Mouse (Mus musculus): Measurements from ENCODE around the gene Gm8300. TPM values are rescaled to one million over a fixed set of nuclear protein-coding genes. Genes with fewer than 3 reads are reported as not detected.
"Not testable (repeated sequence)": the region's sequence is repeated elsewhere in the genome, so short reads cannot be mapped to it uniquely, and the experiment has no call there.

The Gm8300 gene
- total RNA-seq (2021), result not detected

- DNase-seq (ENCODE audit: low spot score); intact Hi-C loops (cut with DNase I): not testable (repeated sequence)
These were observed at the start of gene Gm8300 for GRCm38 (mm10) chr12:87514016-87514415. TSS of gene Gm8300 (plus strand) at chr12:87514316.

- intact Hi-C loops (cut with DNase I), result no loop called here
- DNase-seq (ENCODE audit: low spot score), result no peak
These were observed 49.3 kb upstream of the Gm8300 start for GRCm38 (mm10) chr12:87464678-87465297.

DNA sequence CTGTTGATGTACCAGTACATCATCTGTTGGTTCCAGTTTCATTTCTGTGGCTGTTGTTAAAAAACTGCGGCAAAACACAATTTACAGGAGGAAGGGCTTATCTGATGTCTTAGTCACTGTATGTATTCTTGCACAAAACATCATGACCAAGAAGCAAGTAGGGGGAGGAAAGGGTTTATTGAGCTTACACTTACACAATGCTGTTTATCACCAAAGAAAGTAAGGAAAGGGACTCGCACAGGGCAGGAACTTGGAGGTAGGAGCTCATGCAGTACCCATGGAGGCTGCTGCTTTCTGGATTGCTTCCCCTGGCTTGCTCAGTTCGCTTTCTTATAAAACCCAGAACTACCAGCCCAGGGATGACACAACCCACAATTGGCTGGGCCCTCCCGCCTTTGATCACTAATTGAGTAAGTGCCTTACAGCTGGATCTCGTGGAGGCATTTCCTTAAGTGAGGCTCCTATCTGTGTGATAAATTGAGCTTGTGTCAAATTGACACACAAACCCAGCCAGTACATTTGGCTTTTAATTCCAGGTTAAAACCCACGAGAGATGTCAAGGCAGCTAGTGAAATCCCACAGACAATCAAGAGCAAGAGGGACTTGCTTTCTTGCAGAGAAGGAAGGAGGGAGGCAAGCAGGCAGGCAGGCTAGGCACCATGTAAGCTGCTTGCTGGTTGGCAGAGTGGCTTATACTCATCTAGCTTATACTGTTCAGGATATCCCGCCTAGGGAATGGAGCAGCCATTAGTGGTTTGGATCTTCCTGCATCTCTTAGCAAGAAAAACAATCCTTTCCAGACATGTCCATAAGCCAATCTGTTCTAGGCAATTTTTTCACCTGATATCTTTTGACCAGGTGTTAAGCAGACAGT is 43.6 kb upstream of the Gm8300 start:
- no peak for DNase-seq (ENCODE audit: low spot score)
- intact Hi-C loops (cut with DNase I), result loop anchor here (2.0 kb wide), 1 partner anchor 26 kb away; the partner anchor contains the start of gene Alkbh1

DNA sequence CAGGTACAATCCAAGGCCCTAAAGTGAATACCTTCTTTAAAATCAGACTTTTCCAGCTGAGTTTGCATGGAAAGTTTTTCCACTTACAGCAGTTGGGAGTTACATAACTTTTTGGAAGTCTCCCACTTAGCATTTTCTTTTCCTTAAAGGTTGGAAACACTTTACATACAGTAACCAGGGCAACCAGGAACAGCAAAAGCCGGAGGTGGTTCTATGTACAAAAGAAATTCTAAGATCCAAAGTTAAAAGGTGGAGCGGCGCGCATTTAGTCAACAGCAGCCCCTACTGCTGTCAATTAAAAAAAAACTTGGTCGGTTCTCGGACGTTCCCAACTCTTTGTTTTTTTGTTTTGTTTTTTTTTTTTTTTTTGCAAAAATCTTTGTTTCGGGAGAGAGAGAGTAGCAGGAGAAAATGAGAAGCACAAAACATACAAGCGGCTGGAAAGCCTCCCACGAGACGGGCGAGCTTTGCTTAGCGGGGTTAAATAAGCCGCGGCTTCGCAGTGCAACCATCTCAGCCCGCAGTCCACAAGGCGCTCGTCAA is 42.6 kb upstream of the Gm8300 start:
- DNase-seq (ENCODE audit: low spot score), result no peak
- intact Hi-C loops (cut with DNase I), result loop anchor here (2.0 kb wide), 1 partner anchor 27 kb away; the partner anchor contains the start of gene Alkbh1

DNA sequence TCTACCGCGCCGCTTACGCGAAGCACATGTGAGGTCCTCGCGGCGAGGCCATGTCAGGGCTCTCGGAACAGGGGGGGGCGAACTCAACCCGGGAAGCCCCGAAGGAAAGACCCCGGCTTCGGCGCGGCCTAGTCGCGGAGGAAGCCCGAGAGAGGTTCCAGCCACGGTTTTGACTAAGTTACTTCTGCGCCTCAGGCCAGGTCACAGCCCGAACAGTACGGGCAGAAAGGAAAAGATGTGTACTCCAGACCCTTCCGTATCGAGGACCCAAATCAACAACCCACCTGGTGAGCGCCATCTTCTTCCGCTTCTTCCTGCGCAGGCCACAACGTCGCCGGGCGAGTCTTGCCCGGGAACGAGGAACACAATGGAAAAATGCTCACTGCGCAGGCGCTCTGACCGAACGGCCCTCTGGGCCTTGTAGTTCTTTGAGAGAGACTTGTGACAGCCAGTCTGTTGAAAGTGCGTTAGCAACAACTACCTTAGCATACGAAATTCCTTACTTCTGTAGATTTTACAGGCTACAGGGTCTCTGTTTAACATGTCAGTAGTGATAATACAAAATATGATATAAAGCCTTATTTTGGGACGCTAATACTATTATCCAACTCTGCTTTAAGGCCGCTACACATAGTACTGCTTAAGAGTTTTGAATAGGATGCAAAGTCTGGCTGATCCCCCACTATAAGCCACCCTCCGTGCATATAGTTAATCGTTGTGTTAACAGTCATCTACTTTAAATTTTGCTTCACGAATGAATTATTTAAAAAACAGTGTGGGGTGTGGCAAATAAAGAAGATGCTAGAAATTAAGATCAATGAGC is 41.9 kb upstream of the Gm8300 start, which contains the start of gene Snw1:
Gene Snw1, minus strand, starts transcription at position 311 of the 823 bp plus-strand sequence.
- DNase-seq (ENCODE audit: low spot score), result peak; percentile 90

GRCm38 (mm10) chr12:87474756-87475155 is 39.4 kb upstream of the Gm8300 start:
- DNase-seq (ENCODE audit: low spot score), result no peak
- intact Hi-C loops (cut with DNase I), result no loop called here

More for the DNA sequence above, 41.9 kb upstream of the Gm8300 start, which contains the start of gene Snw1:
- intact Hi-C loops (cut with DNase I), result loop anchor here (2.0 kb wide), 1 partner anchor 27 kb away; the partner anchor contains the start of gene Alkbh1

DNA sequence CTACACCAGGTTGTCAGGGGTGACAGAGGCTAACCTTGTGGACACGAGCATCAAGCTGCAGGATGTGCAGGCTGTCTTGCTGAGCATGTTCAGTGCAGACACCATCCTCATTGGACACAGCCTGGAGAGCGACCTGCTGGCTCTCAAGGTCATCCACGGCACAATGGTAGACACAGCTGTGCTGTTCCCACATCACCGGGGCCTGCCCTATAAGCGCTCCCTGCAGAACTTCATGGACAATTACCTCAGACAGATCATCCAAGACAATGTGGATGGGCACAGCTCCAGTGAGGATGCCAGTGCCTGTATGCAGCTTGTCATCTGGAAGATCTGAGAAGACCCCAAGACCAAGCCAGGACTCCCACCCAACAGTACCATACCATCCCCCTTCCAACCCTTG is 31.6 kb upstream of the Gm8300 start:
- DNase-seq (ENCODE audit: low spot score); intact Hi-C loops (cut with DNase I): not testable (repeated sequence)

- DNase-seq (ENCODE audit: low spot score); intact Hi-C loops (cut with DNase I): not testable (repeated sequence)
These were observed 25.4 kb upstream of the Gm8300 start for GRCm38 (mm10) chr12:87488683-87489082.

GRCm38 (mm10) chr12:87494421-87494820 is 19.7 kb upstream of the Gm8300 start, which contains the start of gene Gm5788:
TSS of gene Gm5788 (plus strand) at chr12:87494721.
- intact Hi-C loops (cut with DNase I); DNase-seq (ENCODE audit: low spot score): not testable (repeated sequence)

DNA sequence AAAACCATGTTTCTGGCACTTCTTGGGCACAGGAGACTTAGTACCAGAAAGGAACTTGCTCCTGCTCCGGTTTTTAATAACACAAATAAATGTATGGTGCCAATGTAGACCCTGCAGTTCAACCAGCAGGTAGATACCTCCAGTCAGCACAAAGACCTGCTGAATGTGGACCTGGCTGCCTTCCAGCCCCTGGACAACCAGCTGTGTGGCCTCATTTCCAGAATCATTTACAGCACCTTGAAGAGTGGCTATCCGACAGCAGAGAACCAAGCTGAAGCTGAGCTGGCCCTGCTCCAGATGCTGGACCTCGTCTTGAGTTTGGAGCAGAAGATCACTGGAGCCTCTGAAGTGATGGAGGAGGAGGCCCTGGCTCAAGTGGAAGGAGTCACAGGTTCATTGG is 5.5 kb downstream of the Gm8300 start:
- intact Hi-C loops (cut with DNase I); DNase-seq (ENCODE audit: low spot score): not testable (repeated sequence)

DNA sequence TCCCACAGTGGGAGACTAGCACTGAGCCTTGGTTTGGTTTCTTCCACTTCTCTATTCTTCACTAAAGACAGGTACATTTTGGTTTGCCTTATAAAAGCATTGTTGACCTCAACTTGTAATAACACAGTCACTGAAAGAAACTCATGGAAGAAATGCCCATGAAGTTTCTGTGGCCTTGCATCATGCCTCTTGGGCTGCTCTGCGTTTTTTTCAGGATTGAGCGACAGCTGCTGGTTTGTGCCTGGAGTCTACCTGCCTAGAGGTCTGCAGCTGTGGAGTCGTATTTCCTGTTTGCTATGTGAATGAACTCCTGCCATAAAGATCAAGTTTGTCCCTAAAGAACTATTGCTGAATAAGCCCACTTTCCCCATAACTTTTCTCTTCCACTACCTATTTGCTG is 29.8 kb downstream of the Gm8300 start:
- intact Hi-C loops (cut with DNase I), result no loop called here
- no peak for DNase-seq (ENCODE audit: low spot score)

DNA sequence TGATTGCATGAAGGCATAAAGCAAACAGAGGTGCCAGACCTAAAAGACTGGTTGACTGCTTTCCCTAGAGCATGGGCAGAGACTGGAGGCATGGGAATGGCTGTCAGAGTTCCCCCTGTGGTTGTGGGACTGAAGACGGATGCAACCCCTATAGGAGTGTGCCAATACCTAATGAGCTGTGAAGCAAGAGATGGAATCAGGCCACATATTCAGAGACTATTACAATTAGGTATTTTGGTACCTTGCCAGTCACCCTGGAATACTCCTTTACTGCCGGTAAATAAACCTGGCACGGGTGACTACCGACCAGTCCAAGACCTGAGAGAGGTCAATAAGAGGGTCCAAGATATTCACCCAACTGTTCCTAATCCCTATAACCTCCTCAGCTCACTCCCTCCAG is 36.5 kb downstream of the Gm8300 start:
- DNase-seq (ENCODE audit: low spot score); intact Hi-C loops (cut with DNase I): not testable (repeated sequence)

Other genes starting within 250 kb of the Gm8300 start
- 10 to 100 TPM; 21.7 to 23.1 TPM for gene Vipas39, start 248.1 kb upstream of the Gm8300 start, total RNA-seq (2021)
- gene Ahsa1, start 247.8 kb upstream of the Gm8300 start, total RNA-seq (2021), result 100 to 1,000 TPM; 126 to 158 TPM
- not detected for gene Ism2, start 214.6 kb upstream of the Gm8300 start, total RNA-seq (2021)
- gene Sptlc2, start 126.0 kb upstream of the Gm8300 start, total RNA-seq (2021), result 10 to 100 TPM; 25.0 to 26.8 TPM
- gene Slirp, start 70.4 kb upstream of the Gm8300 start, total RNA-seq (2021), result 100 to 1,000 TPM; 169 to 172 TPM
- gene Alkbh1, start 70.3 kb upstream of the Gm8300 start, total RNA-seq (2021), result 10 to 100 TPM in 1 of 2 experiments, 1 to 10 TPM in 1; 9.5 to 13.1 TPM
- 10 to 100 TPM; 41.6 to 44.4 TPM for gene Snw1, start 42.0 kb upstream of the Gm8300 start, total RNA-seq (2021)
- not detected for gene Gm5788, start 19.6 kb upstream of the Gm8300 start, total RNA-seq (2021)
- gene Oog1, start 88.4 kb downstream of the Gm8300 start, total RNA-seq (2021), result not detected
- not detected for gene Gm4027, start 104.6 kb downstream of the Gm8300 start, total RNA-seq (2021)
- not detected for gene Gm16381, start 130.3 kb downstream of the Gm8300 start, total RNA-seq (2021)